Mouse (Mus musculus): Measurements from ENCODE around the gene Dr1. TPM values are rescaled to one million over a fixed set of nuclear protein-coding genes. Genes with fewer than 3 reads are reported as not detected.

Gene Dr1
- polyA plus RNA-seq, 1 experiment from 2014 or later = 58.0 TPM

DNA sequence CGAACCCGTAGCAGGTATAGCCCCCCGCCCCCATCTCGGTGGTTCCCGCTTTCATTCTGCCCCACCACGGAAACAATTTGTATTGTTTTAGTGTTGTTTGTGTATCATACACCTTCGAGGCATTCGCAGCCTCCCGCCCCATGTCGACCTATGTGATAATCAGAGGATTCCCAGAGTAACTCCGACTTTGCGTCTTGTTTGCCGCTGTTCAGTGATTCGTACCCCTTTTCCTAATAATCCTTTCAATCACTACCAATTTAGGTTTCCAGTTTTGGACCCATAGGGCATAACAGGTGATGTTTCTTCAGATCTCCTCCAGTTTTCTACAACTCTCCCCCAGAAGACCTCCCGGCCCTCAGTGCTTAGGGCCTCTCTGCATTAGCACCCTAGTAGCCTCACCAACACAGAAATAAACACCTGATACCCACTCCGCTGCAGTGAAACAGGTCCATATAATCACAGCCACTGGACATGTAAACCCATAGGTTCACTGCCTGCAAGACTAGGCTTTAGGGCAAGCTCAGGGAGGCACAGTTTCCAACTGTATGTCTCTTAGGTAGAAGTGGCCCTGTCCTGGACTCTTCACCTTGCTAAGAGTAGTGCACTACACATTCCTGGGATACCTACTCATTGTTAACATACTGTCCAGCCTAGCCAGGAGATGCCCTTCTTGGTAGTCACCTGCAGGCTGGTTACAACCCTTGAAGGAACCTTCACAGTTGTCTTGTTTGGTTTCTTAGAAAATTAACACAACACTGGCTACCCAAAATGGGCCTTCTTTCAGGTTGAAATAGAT is 44.6 kb downstream of the Dr1 start:
- H3K9me3 ChIP-seq (ENCODE audit: control insufficient read depth, low read length) = no peaks in the 10 kb centered on the region
- no peaks in the 10 kb centered on the region for H3K27me3 ChIP-seq (ENCODE audit: control insufficient read depth, insufficient read depth, low read length)
- H3K9ac ChIP-seq (ENCODE audit: low read length) = peak overlapping the region; percentile 85
- peaks cover 4% of the 10 kb centered on the region for H3K4me1 ChIP-seq (ENCODE audit: control insufficient read depth, insufficient read depth, low read length)
- H3K4me2 ChIP-seq (ENCODE audit: low read depth, severe bottlenecking) = peak overlapping the region; percentile 86
- DNase-seq (ENCODE audit: low spot score) (no peak), ATAC-seq (ENCODE audit: insufficient number of reproducible peaks, low FRiP score, low TSS enrichment, low read depth) (no peak)
- 7% methylated on average over 16 of the region's 16 CpGs for WGBS
- H3K36me3 ChIP-seq (ENCODE audit: control insufficient read depth, insufficient read depth, low read length) = no peaks in the 10 kb centered on the region
- no peak overlapping the region for H3K27ac ChIP-seq (replicated peaks; ENCODE audit: low read depth, low read length)
- H3K4me3 ChIP-seq (ENCODE audit: low read depth, low read length) = peak overlapping the region; percentile 80

Other genes starting within 250 kb of the Dr1 start
- gene Mtf2, start 203.2 kb upstream of the Dr1 start, polyA plus RNA-seq (2014; fragmentation: Nextera tagmentation; extraction: Ambion mirVana) = 170 and 172 TPM in 2 replicates
- gene Tmed5, start 136.3 kb upstream of the Dr1 start, polyA plus RNA-seq (2014; fragmentation: Nextera tagmentation; extraction: Ambion mirVana) = 26.1 and 28.1 TPM in 2 replicates
- 12.6 and 15.3 TPM in 2 replicates for gene Ccdc18, start 136.0 kb upstream of the Dr1 start, polyA plus RNA-seq (2014; fragmentation: Nextera tagmentation; extraction: Ambion mirVana)
- gene Pigg, start 43.7 kb downstream of the Dr1 start, polyA plus RNA-seq (2014; fragmentation: Nextera tagmentation; extraction: Ambion mirVana) = 3.1 and 3.6 TPM in 2 replicates
- not detected in 2 replicates for gene Gm42517, start 99.0 kb downstream of the Dr1 start, polyA plus RNA-seq (2014; fragmentation: Nextera tagmentation; extraction: Ambion mirVana)
- 0.13 and 0.34 TPM in 2 replicates for gene Pde6b, start 119.5 kb downstream of the Dr1 start, polyA plus RNA-seq (2014; fragmentation: Nextera tagmentation; extraction: Ambion mirVana)
- 470 and 484 TPM in 2 replicates for gene Atp5k, start 165.6 kb downstream of the Dr1 start, polyA plus RNA-seq (2014; fragmentation: Nextera tagmentation; extraction: Ambion mirVana)
- gene Mfsd7a, start 180.0 kb downstream of the Dr1 start, polyA plus RNA-seq (2014; fragmentation: Nextera tagmentation; extraction: Ambion mirVana) = 0.15 and 0.31 TPM in 2 replicates
- 29.1 TPM in 2 replicates for gene Pcgf3, start 192.3 kb downstream of the Dr1 start, polyA plus RNA-seq (2014; fragmentation: Nextera tagmentation; extraction: Ambion mirVana)

All from limb, embryonic 11.5 days (tissue).